Mouse (Mus musculus): ENCODE results near the gene Epo. TPM values are rescaled to one million over a fixed set of nuclear protein-coding genes. Genes with fewer than 3 reads are reported as not detected.

Epo gene
- total and polyA plus RNA-seq, 3 experiments, result not detected

DNA sequence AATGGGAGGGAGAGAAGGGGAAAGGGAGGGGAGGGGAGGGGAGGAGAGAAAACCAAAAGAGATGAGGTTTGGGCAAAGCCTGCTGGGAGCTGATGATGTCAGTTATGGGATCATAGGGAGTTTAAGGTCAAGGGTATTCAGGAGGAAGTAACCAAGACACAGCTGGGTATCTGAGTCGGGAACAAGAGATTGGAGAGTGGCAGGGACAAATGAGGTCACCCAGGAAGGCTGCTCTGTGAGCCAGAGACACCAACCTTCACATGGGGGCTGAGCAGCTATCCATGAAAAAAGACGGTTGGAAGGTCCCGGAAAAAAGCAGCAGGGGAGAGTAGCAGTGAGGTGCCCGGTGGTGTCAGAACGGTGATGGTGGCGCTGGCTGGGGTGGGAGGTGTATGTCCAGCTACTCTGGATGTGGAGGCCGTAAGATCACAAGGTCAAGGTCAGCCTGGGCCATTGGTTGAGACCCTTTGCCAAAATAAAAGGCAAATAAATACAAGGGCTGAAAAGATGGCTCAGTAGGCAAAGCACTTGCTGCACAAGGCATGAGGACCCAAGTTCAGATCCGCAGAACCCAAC, 35.3 kb upstream of the Epo start:
- dilution Hi-C loops (cut with MboI; ENCODE audit: extremely low pct_ligation_motif_present, extremely low pct_unique_long_range_greater_than_20kb, low sequenced_read_pairs), result no loop called here
- peaks cover 4% of the 10 kb centered on the region for H3K27me3 ChIP-seq (replicated peaks)
- H3K9ac ChIP-seq (ENCODE audit: insufficient read depth, low read depth), result no peak overlapping the region
- TF ChIP-seq TCF12 (IDR thresholded peaks at IDR 0.05; ENCODE audit: low read depth, low read length) (no peak), JUND (conservative IDR thresholded peaks at IDR 0.05; ENCODE audit: low read depth, low read length) (no peak), RAD21 (IDR thresholded peaks at IDR 0.05; ENCODE audit: low read depth, low read length) (no peak), NELFE (IDR thresholded peaks at IDR 0.05; ENCODE audit: low read depth, low read length) (no peak), NRF1 (IDR thresholded peaks at IDR 0.05; ENCODE audit: low read depth, low read length) (no peak), RCOR1 (conservative IDR thresholded peaks at IDR 0.05; ENCODE audit: low read depth, low read length) (no peak)
- peaks cover 2 to 26% of the 10 kb centered on the region in 2 experiments for H3K4me1 ChIP-seq (ENCODE audit: control insufficient read depth in 1 of 2, insufficient read depth in 2 of 2)
- no peak overlapping the region for H3K4me2 ChIP-seq (ENCODE audit: insufficient read depth, low read depth, poor library complexity, severe bottlenecking)
- DNase-seq (ENCODE audit: extremely low read depth), result no peak
- H3K79me2 ChIP-seq (replicated peaks; ENCODE audit: control insufficient read depth, extremely low read depth, insufficient read depth, poor library complexity, severe bottlenecking), result no peaks in the 10 kb centered on the region
- in situ Hi-C loops (cut with MboI; ENCODE audit: low pct_ligation_motif_present, low pct_unique_long_range_greater_than_20kb, low sequenced_read_pairs), result loop anchor here (5.0 kb wide), 1 partner anchor 36 kb away; the partner anchor contains the start of genes Epo and Gnb2
- no peak overlapping the region for H3K4me3 ChIP-seq (replicated peaks in 1 of 3; ENCODE audit: low read depth in 2 of 3, low read length in 2 of 3, poor library complexity in 1 of 3)
- H3K9me3 ChIP-seq (replicated peaks; ENCODE audit: low read length), result no peaks in the 10 kb centered on the region
- H3K27ac ChIP-seq (ENCODE audit: insufficient read depth, low read depth), result no peak overlapping the region
- H3K36me3 ChIP-seq (replicated peaks in 1 of 2; ENCODE audit: control insufficient read depth in 1 of 2, insufficient read depth in 1 of 2, low read length in 1 of 2), result no peaks in the 10 kb centered on the region

GRCm38 (mm10) chr5:137566416-137566815, 33.4 kb upstream of the Epo start:
- Histone ChIP-seq H3K4me1 (ENCODE audit: control insufficient read depth in 1 of 2, insufficient read depth in 2 of 2) (peaks cover 5 to 31% of the 10 kb centered on the region in 2 experiments), H3K4me2 (ENCODE audit: insufficient read depth, low read depth, poor library complexity, severe bottlenecking) (no peak overlapping the region), H3K79me2 (replicated peaks; ENCODE audit: control insufficient read depth, extremely low read depth, insufficient read depth, poor library complexity, severe bottlenecking) (no peaks in the 10 kb centered on the region), H3K9me3 (replicated peaks; ENCODE audit: low read length) (no peaks in the 10 kb centered on the region), H3K27me3 (replicated peaks) (peaks cover 10% of the 10 kb centered on the region), H3K36me3 (replicated peaks in 1 of 2; ENCODE audit: control insufficient read depth in 1 of 2, insufficient read depth in 1 of 2, low read length in 1 of 2) (no peaks in the 10 kb centered on the region), H3K4me3 (replicated peaks in 1 of 3; ENCODE audit: low read depth in 2 of 3, low read length in 2 of 3, poor library complexity in 1 of 3) (no peak overlapping the region), H3K27ac (ENCODE audit: insufficient read depth, low read depth) (no peak overlapping the region), H3K9ac (ENCODE audit: insufficient read depth, low read depth) (no peak overlapping the region)
- DNase-seq (ENCODE audit: extremely low read depth), result no peak
- in situ Hi-C loops (cut with MboI; ENCODE audit: low pct_ligation_motif_present, low pct_unique_long_range_greater_than_20kb, low sequenced_read_pairs) (loop anchor here (5.0 kb wide), 1 partner anchor 34 kb away; the partner anchor contains the start of genes Epo and Gnb2), dilution Hi-C loops (cut with MboI; ENCODE audit: extremely low pct_ligation_motif_present, extremely low pct_unique_long_range_greater_than_20kb, low sequenced_read_pairs) (no loop called here)
- TF ChIP-seq KAT2A (IDR thresholded peaks at IDR 0.05; ENCODE audit: insufficient replicate concordance, low read length) (no peak), MAFK (IDR thresholded peaks at IDR 0.05; ENCODE audit: insufficient replicate concordance, low read length) (no peak), MYC (IDR thresholded peaks at IDR 0.05; ENCODE audit: low read depth, low read length) (no peak), UBTF (IDR thresholded peaks at IDR 0.05; ENCODE audit: low read depth, low read length) (no peak), SIN3A (IDR thresholded peaks at IDR 0.05; ENCODE audit: low read length) (no peak), CTCF (conservative IDR thresholded peaks at IDR 0.05 in 1 of 2, IDR thresholded peaks at IDR 0.05 in 1 of 2; ENCODE audit: low read depth in 2 of 2, low read length in 2 of 2) (no peak), JUN (IDR thresholded peaks at IDR 0.05; ENCODE audit: insufficient read depth, low read depth, low read length) (no peak), POLR2AphosphoS2 (IDR thresholded peaks at IDR 0.05; ENCODE audit: low read depth, low read length) (no peak), IRF4 (IDR thresholded peaks at IDR 0.05; ENCODE audit: low read depth, low read length) (no peak), RCOR1 (conservative IDR thresholded peaks at IDR 0.05; ENCODE audit: low read depth, low read length) (no peak), CHD2 (IDR thresholded peaks at IDR 0.05; ENCODE audit: low read length) (no peak), PAX5 (IDR thresholded peaks at IDR 0.05; ENCODE audit: low read length) (no peak), USF1 (IDR thresholded peaks at IDR 0.05; ENCODE audit: low read depth, low read length) (no peak), SMC3 (IDR thresholded peaks at IDR 0.05; ENCODE audit: low read depth, low read length) (no peak), RAD21 (IDR thresholded peaks at IDR 0.05; ENCODE audit: low read depth, low read length) (no peak)
